ENCODE assay signal across 8 mouse cellular contexts in genomic region chr10:75059396-75059795, GRCm38 (mm10). TPM values are rescaled to one million over a fixed set of nuclear protein-coding genes. Genes with fewer than 3 reads are reported as not detected.
DNase-seq lines count a peak whose midpoint lies in the region; ATAC-seq and TF ChIP-seq lines count a peak whose summit lies in the region.

No protein-coding gene starts in this region.

- H3K27ac ChIP-seq in bone marrow, adult 2 months (ENCODE audit: control insufficient read depth, insufficient read depth, low read depth, low read length, poor library complexity): peak overlapping the region; percentile 89; the same call in 1 of the 2 replicates
- H3K27ac ChIP-seq in embryonic facial prominence, embryonic 15.5 days (replicated peaks): no peak overlapping the region
- H3K27ac ChIP-seq in heart, embryonic 14.5 days (replicated peaks in 1 of 2; ENCODE audit: control insufficient read depth in 1 of 2, insufficient read depth in 1 of 2, low read depth in 2 of 2, low read length in 2 of 2): no peak overlapping the region
- H3K27ac ChIP-seq in kidney, postnatal 0 days: no peak overlapping the region
- H3K27ac ChIP-seq in liver, embryonic 12.5 days: peak overlapping the region; percentile 68
- no peak overlapping the region for H3K27ac ChIP-seq in stomach, postnatal 0 days (replicated peaks)

- no peaks in the 10 kb centered on the region for H3K27me3 ChIP-seq in embryonic facial prominence, embryonic 15.5 days
- H3K27me3 ChIP-seq in heart, embryonic 14.5 days (ENCODE audit: control insufficient read depth, insufficient read depth, low read length): peaks cover 25% of the 10 kb centered on the region
- H3K27me3 ChIP-seq in kidney, postnatal 0 days (ENCODE audit: insufficient read depth, low read length): no peaks in the 10 kb centered on the region
- peaks cover 51% of the 10 kb centered on the region for H3K27me3 ChIP-seq in liver, embryonic 12.5 days (replicated peaks)
- H3K27me3 ChIP-seq in stomach, postnatal 0 days (ENCODE audit: control insufficient read depth, insufficient read depth, low read length): no peaks in the 10 kb centered on the region

- no peak for TF ChIP-seq POLR2A in bone marrow, adult 2 months (IDR thresholded peaks at IDR 0.05; ENCODE audit: borderline replicate concordance, control insufficient read depth, low read depth, low read length)

- peak; percentile 76 for DNase-seq in B cell, adult 2 months
- peak; percentile 93 for DNase-seq in kidney, postnatal 0 days (ENCODE audit: low spot score)
- DNase-seq in naive thymus-derived CD4-positive, alpha-beta T cell, adult 2 months (ENCODE audit: low read depth): peak; percentile 89
- peak; percentile 74 for DNase-seq in stomach, postnatal 0 days (ENCODE audit: low spot score)

- no peak for TF ChIP-seq EP300 in stomach, postnatal 0 days (optimal IDR thresholded peaks at IDR 0.05)

- no peak overlapping the region for H3K4me3 ChIP-seq in bone marrow, adult 2 months (replicated peaks; ENCODE audit: control insufficient read depth, low read depth, low read length)
- H3K4me3 ChIP-seq in embryonic facial prominence, embryonic 15.5 days (replicated peaks): peak overlapping the region; percentile 83; the same call in 1 of the 2 replicates
- H3K4me3 ChIP-seq in heart, embryonic 14.5 days (ENCODE audit: control insufficient read depth in 1 of 2, insufficient read depth in 1 of 2, low read depth in 1 of 2, low read length in 2 of 2): 0 out of 4 replicates have a peak overlapping the region, but pooled peaks of 1 of the 2 experiments have one; percentile 90
- H3K4me3 ChIP-seq in kidney, postnatal 0 days (replicated peaks; ENCODE audit: low read depth, low read length): 0 out of 2 replicates have a peak overlapping the region, but pooled peaks have one; percentile 6
- H3K4me3 ChIP-seq in liver, embryonic 12.5 days: peak overlapping the region; percentile 72
- no peak overlapping the region for H3K4me3 ChIP-seq in stomach, postnatal 0 days (ENCODE audit: low read depth, low read length)

- peak; percentile 86 for TF ChIP-seq CTCF in bone marrow, adult 2 months (IDR thresholded peaks at IDR 0.05; ENCODE audit: control insufficient read depth, insufficient read depth, low read length)
- peak; percentile 83 for TF ChIP-seq CTCF in kidney, postnatal 0 days (IDR thresholded peaks at IDR 0.05; ENCODE audit: low read depth)
- TF ChIP-seq CTCF in stomach, postnatal 0 days (IDR thresholded peaks at IDR 0.05; ENCODE audit: low read depth): peak; percentile 88

- H3K4me2 ChIP-seq in embryonic facial prominence, embryonic 15.5 days (replicated peaks): peak overlapping the region; percentile 84
- H3K4me2 ChIP-seq in heart, embryonic 14.5 days (ENCODE audit: low read length): peak overlapping the region; percentile 91
- peak overlapping the region; percentile 91 for H3K4me2 ChIP-seq in kidney, postnatal 0 days (ENCODE audit: low read length)
- H3K4me2 ChIP-seq in liver, embryonic 12.5 days: peak overlapping the region; percentile 88
- H3K4me2 ChIP-seq in stomach, postnatal 0 days (replicated peaks; ENCODE audit: low read depth): peak overlapping the region; percentile 86; the same call in 1 of the 2 replicates

- ATAC-seq in embryonic facial prominence, embryonic 15.5 days (ENCODE audit: insufficient number of reproducible peaks, low FRiP score, low TSS enrichment, low read depth): no peak; the same call in 1 of the 2 replicates
- ATAC-seq in heart, embryonic 14.5 days (ENCODE audit: insufficient number of reproducible peaks, insufficient read depth, low FRiP score, low read depth): no peak
- ATAC-seq in kidney, postnatal 0 days (replicated peaks; ENCODE audit: low FRiP score, low read depth): 0 out of 2 replicates have a peak, but pooled peaks have one; percentile 30
- no peak for ATAC-seq in liver, embryonic 12.5 days
- peak; percentile 45; the same call in 1 of the 2 replicates for ATAC-seq in stomach, postnatal 0 days (ENCODE audit: low FRiP score, low TSS enrichment)

- H3K9ac ChIP-seq in embryonic facial prominence, embryonic 15.5 days: no peak overlapping the region
- no peak overlapping the region for H3K9ac ChIP-seq in heart, embryonic 14.5 days (ENCODE audit: low read length)
- H3K9ac ChIP-seq in kidney, postnatal 0 days (ENCODE audit: low read depth, low read length): no peak overlapping the region
- H3K9ac ChIP-seq in liver, embryonic 12.5 days: no peak overlapping the region
- H3K9ac ChIP-seq in stomach, postnatal 0 days (ENCODE audit: low read length): no peak overlapping the region

- H3K4me1 ChIP-seq in bone marrow, adult 2 months (ENCODE audit: control insufficient read depth, insufficient read depth, low read length): peaks cover 5% of the 10 kb centered on the region; the same call in 1 of the 2 replicates
- peaks cover 45% of the 10 kb centered on the region for H3K4me1 ChIP-seq in embryonic facial prominence, embryonic 15.5 days
- peaks cover 28 to 43% of the 10 kb centered on the region in 2 experiments for H3K4me1 ChIP-seq in heart, embryonic 14.5 days (ENCODE audit: control insufficient read depth in 2 of 2, insufficient read depth in 2 of 2, low read length in 2 of 2)
- peaks cover 26% of the 10 kb centered on the region for H3K4me1 ChIP-seq in kidney, postnatal 0 days (replicated peaks; ENCODE audit: insufficient read depth, low read length)
- peaks cover 85% of the 10 kb centered on the region for H3K4me1 ChIP-seq in liver, embryonic 12.5 days
- H3K4me1 ChIP-seq in stomach, postnatal 0 days (replicated peaks; ENCODE audit: control insufficient read depth, insufficient read depth): peaks cover 12% of the 10 kb centered on the region; the same call in 1 of the 2 replicates

- no peaks in the 10 kb centered on the region for H3K9me3 ChIP-seq in embryonic facial prominence, embryonic 15.5 days (replicated peaks)
- no peaks in the 10 kb centered on the region for H3K9me3 ChIP-seq in heart, embryonic 14.5 days (ENCODE audit: control insufficient read depth, low read length)
- no peaks in the 10 kb centered on the region for H3K9me3 ChIP-seq in kidney, postnatal 0 days (replicated peaks; ENCODE audit: low read length)
- no peaks in the 10 kb centered on the region for H3K9me3 ChIP-seq in liver, embryonic 12.5 days (replicated peaks)
- no peaks in the 10 kb centered on the region for H3K9me3 ChIP-seq in stomach, postnatal 0 days (ENCODE audit: control insufficient read depth, low read length)

- H3K36me3 ChIP-seq in embryonic facial prominence, embryonic 15.5 days: no peaks in the 10 kb centered on the region
- 0 out of 2 replicates have a peak, but pooled peaks cover under 1% of the 10 kb centered on the region for H3K36me3 ChIP-seq in heart, embryonic 14.5 days (ENCODE audit: control insufficient read depth, insufficient read depth, low read length)
- no peaks in the 10 kb centered on the region for H3K36me3 ChIP-seq in kidney, postnatal 0 days (ENCODE audit: insufficient read depth, low read length)
- peaks cover under 1% of the 10 kb centered on the region; the same call in 1 of the 2 replicates for H3K36me3 ChIP-seq in liver, embryonic 12.5 days
- H3K36me3 ChIP-seq in stomach, postnatal 0 days (ENCODE audit: control insufficient read depth, insufficient read depth, low read length): no peaks in the 10 kb centered on the region

- WGBS in bone marrow, adult 2 months: under 1% methylated on average over 11 of the region's 11 CpGs
- WGBS in embryonic facial prominence, embryonic 15.5 days: 2% methylated on average over 11 of the region's 11 CpGs
- WGBS in heart, embryonic 14.5 days: 2% methylated on average over 11 of the region's 11 CpGs
- 2% methylated on average over 11 of the region's 11 CpGs for WGBS in kidney, postnatal 0 days
- WGBS in liver, embryonic 12.5 days (ENCODE audit: insufficient replicate concordance): 1% methylated on average over 11 of the region's 11 CpGs
- 3% methylated on average over 11 of the region's 11 CpGs for WGBS in stomach, postnatal 0 days

RNA-seq across cellular contexts. Expression of gene Bcr, which starts 1.0 kb away (rescaled TPM):
- polyA plus RNA-seq in bone marrow, adult 2 months (2011; ENCODE audit: insufficient read depth, insufficient read length, low replicate concordance, missing spikeins): 10.9 and 26.6 TPM in 2 replicates
- polyA plus RNA-seq in embryonic facial prominence, embryonic 15.5 days (2015; fragmentation: Nextera tagmentation; extraction: Ambion mirVana): 7.5 and 9.2 TPM in 2 replicates
- polyA plus RNA-seq in heart, embryonic 14.5 days (2014; fragmentation: Nextera tagmentation; extraction: Ambion mirVana): 14.5 and 14.6 TPM in 2 replicates
- 5.9 and 6.4 TPM in 2 replicates for polyA plus RNA-seq in kidney, postnatal 0 days (2015; fragmentation: Nextera tagmentation; extraction: Ambion mirVana)
- polyA plus RNA-seq in liver, embryonic 12.5 days (2016; fragmentation: Nextera tagmentation; extraction: Ambion mirVana): 2.2 and 2.4 TPM in 2 replicates
- 4.5 and 4.7 TPM in 2 replicates for polyA plus RNA-seq in stomach, postnatal 0 days (2015; fragmentation: Nextera tagmentation; extraction: Ambion mirVana)

RNA-seq across cellular contexts. Expression of gene Rab36, which starts 22.5 kb away (rescaled TPM):
- 4.7 and 9.9 TPM in 2 replicates for polyA plus RNA-seq in bone marrow, adult 2 months (2011; ENCODE audit: insufficient read depth, insufficient read length, low replicate concordance, missing spikeins)
- 10.6 and 15.0 TPM in 2 replicates for polyA plus RNA-seq in embryonic facial prominence, embryonic 15.5 days (2015; fragmentation: Nextera tagmentation; extraction: Ambion mirVana)
- polyA plus RNA-seq in heart, embryonic 14.5 days (2014; fragmentation: Nextera tagmentation; extraction: Ambion mirVana): 2.0 and 4.5 TPM in 2 replicates
- polyA plus RNA-seq in kidney, postnatal 0 days (2015; fragmentation: Nextera tagmentation; extraction: Ambion mirVana): 8.0 and 8.4 TPM in 2 replicates
- 3.4 and 4.1 TPM in 2 replicates for polyA plus RNA-seq in liver, embryonic 12.5 days (2016; fragmentation: Nextera tagmentation; extraction: Ambion mirVana)
- 1.9 and 2.0 TPM in 2 replicates for polyA plus RNA-seq in stomach, postnatal 0 days (2015; fragmentation: Nextera tagmentation; extraction: Ambion mirVana)

RNA-seq across cellular contexts. Expression of gene Rsph14, which starts 27.0 kb away (rescaled TPM):
- not detected in 2 replicates for polyA plus RNA-seq in bone marrow, adult 2 months (2011; ENCODE audit: insufficient read depth, insufficient read length, low replicate concordance, missing spikeins)
- polyA plus RNA-seq in embryonic facial prominence, embryonic 15.5 days (2015; fragmentation: Nextera tagmentation; extraction: Ambion mirVana): 5.2 and 6.9 TPM in 2 replicates
- not detected in 2 replicates for polyA plus RNA-seq in heart, embryonic 14.5 days (2014; fragmentation: Nextera tagmentation; extraction: Ambion mirVana)
- polyA plus RNA-seq in kidney, postnatal 0 days (2015; fragmentation: Nextera tagmentation; extraction: Ambion mirVana): not detected in 2 replicates
- polyA plus RNA-seq in liver, embryonic 12.5 days (2016; fragmentation: Nextera tagmentation; extraction: Ambion mirVana): 0.08 TPM in 1 of 2 replicates, not detected in the other
- not detected in 2 replicates for polyA plus RNA-seq in stomach, postnatal 0 days (2015; fragmentation: Nextera tagmentation; extraction: Ambion mirVana)

Comparison
In these comparisons a context has a peak if more than half of its experiments do, and no peak if none do; other contexts are left out.
1. H3K27ac ChIP-seq: peak in bone marrow, adult 2 months (single experiment) and liver, embryonic 12.5 days (single experiment); none in embryonic facial prominence, embryonic 15.5 days (single experiment), heart, embryonic 14.5 days (0 of 2), kidney, postnatal 0 days (single experiment) and stomach, postnatal 0 days (single experiment).
2. H3K4me3 ChIP-seq: peak in embryonic facial prominence, embryonic 15.5 days (single experiment), kidney, postnatal 0 days (single experiment) and liver, embryonic 12.5 days (single experiment); none in bone marrow, adult 2 months (single experiment) and stomach, postnatal 0 days (single experiment).
3. ATAC-seq: peak in kidney, postnatal 0 days (single experiment) and stomach, postnatal 0 days (single experiment); none in embryonic facial prominence, embryonic 15.5 days (single experiment), heart, embryonic 14.5 days (single experiment) and liver, embryonic 12.5 days (single experiment).
4. Peak in every context shown above with its lines, with median percentiles within 50 percentile points of each other: DNase-seq, CTCF ChIP-seq and H3K4me2 ChIP-seq.